Mouse (Mus musculus): ENCODE measurements around the gene Hspa1a. TPM values are rescaled to one million over a fixed set of nuclear protein-coding genes. Genes with fewer than 3 reads are reported as not detected.
A peak's percentile ranks its signal among the peaks of the same experiment; 100 is the strongest.
"Not testable (repeated sequence)": the region's sequence is repeated elsewhere in the genome, so short reads cannot be mapped to it uniquely, and the experiment has no call there.

The Hspa1a gene
- total RNA-seq, 2 experiments from 2014 or later, result 3.0 to 5.4 TPM

- DNase-seq (ENCODE audit: extremely low spot score in 1 of 2, low spot score in 2 of 2), result no peak
- intact Hi-C loops (cut with DNase I), result no loop called here
These were observed 6.3 kb upstream of the Hspa1a start for GRCm38 (mm10) chr17:34978239-34978638.

- intact Hi-C loops (cut with DNase I), result no loop called here
These were observed 5.0 kb upstream of the Hspa1a start for GRCm38 (mm10) chr17:34977000-34977399.

GRCm38 (mm10) chr17:34975581-34976492, 3.9 kb upstream of the Hspa1a start:
- intact Hi-C loops (cut with DNase I), result no loop called here
- no peak for DNase-seq (ENCODE audit: extremely low spot score in 1 of 2, low spot score in 2 of 2)

More at GRCm38 (mm10) chr17:34977000-34977399, 5.0 kb upstream of the Hspa1a start:
- DNase-seq (ENCODE audit: extremely low spot score in 1 of 2, low spot score in 2 of 2), result no peak

- intact Hi-C loops (cut with DNase I); DNase-seq (ENCODE audit: extremely low spot score in 1 of 2, low spot score in 2 of 2): not testable (repeated sequence)
These were observed 275 bp downstream of the Hspa1a start for GRCm38 (mm10) chr17:34971694-34972068.

- DNase-seq (ENCODE audit: extremely low spot score in 1 of 2, low spot score in 2 of 2); intact Hi-C loops (cut with DNase I): not testable (repeated sequence)
These were observed 1.1 kb downstream of the Hspa1a start for GRCm38 (mm10) chr17:34970850-34971249.

DNA sequence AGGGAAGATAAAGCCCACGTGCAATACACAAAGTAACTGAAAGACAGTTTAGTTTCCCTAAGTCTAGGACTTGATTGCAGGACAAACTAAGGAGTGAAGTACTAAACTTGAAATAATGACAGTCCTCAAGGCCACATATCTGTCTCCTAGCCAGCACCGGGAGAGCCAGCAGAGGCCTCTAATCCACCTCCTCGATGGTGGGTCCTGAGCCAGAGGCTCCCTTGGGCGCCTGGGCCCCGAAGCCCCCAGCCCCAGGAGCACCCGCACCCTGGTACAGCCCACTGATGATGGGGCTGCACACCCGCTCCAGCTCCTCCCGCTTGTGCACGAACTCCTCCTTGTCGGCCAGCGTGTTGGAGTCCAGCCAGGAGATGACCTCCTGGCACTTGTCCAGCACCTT, 2.1 kb downstream of the Hspa1a start, which contains the start of gene Gm20481:
Gene Gm20481, plus strand, starts transcription at position 91 of the 400 bp plus-strand sequence.
- DNase-seq (ENCODE audit: extremely low spot score in 1 of 2, low spot score in 2 of 2), result peak in 1 of 2 experiments; percentile 9
- intact Hi-C loops (cut with DNase I), result not testable (repeated sequence)

- DNase-seq (ENCODE audit: extremely low spot score in 1 of 2, low spot score in 2 of 2), result no peak
- intact Hi-C loops (cut with DNase I), result no loop called here
These were observed 6.3 kb downstream of the Hspa1a start for GRCm38 (mm10) chr17:34965627-34966026.

DNA sequence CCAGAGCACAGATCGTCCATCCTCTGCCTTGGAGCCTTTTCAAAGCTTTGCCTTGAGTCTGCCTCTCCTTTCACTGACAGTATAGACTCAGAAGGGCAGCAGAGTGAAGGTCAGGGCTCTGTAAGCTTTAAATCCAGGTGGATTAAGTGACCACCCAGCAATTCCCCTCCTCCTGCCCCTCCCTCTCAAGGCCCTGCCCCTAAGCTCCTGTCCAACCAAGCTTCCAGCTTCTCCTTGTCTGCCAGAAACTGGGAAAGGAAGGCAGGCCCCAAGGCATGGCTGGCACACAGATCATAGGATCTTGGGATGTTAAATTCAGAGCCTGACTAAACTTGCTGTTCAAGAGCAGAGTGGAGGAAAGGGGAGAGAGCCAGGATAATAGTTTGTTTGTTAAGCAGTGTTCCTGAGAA, 7.3 kb downstream of the Hspa1a start:
- intact Hi-C loops (cut with DNase I), result no loop called here
- DNase-seq (ENCODE audit: extremely low spot score in 1 of 2, low spot score in 2 of 2), result no peak

DNA sequence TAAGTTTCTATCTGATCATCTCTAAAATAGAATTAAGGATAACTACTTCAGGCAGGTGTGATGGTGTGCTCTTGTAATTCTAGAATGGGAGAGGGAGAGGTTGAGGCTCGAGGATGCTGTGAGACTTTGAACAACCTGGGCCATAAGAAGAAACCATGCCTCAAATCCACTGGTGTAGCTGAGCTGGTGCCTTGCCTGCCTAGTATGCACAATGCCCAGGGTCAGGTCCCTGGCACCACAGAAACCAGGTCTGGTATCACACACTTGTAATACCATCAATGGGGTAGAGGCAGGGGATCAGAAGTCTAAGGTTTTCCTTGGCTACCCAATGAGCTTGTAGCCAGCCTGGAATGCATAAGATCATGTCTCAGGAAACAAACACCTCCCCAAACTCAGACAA, 9.1 kb downstream of the Hspa1a start:
- intact Hi-C loops (cut with DNase I), result no loop called here
- DNase-seq (ENCODE audit: extremely low spot score in 1 of 2, low spot score in 2 of 2), result no peak

GRCm38 (mm10) chr17:34962125-34962524, 9.8 kb downstream of the Hspa1a start:
- no peak for DNase-seq (ENCODE audit: extremely low spot score in 1 of 2, low spot score in 2 of 2)
- intact Hi-C loops (cut with DNase I), result no loop called here

- intact Hi-C loops (cut with DNase I), result no loop called here
- DNase-seq (ENCODE audit: extremely low spot score in 1 of 2, low spot score in 2 of 2), result no peak
These were observed 11.1 kb downstream of the Hspa1a start for GRCm38 (mm10) chr17:34960702-34961493.

GRCm38 (mm10) chr17:34959881-34960515, 12.0 kb downstream of the Hspa1a start:
- intact Hi-C loops (cut with DNase I), result no loop called here
- DNase-seq (ENCODE audit: extremely low spot score in 1 of 2, low spot score in 2 of 2), result no peak

- intact Hi-C loops (cut with DNase I), result not testable (repeated sequence)
- DNase-seq (ENCODE audit: extremely low spot score in 1 of 2, low spot score in 2 of 2), result peak; percentile 60 to 83
These were observed 12.7 kb downstream of the Hspa1a start, which contains the start of gene Hspa1b for GRCm38 (mm10) chr17:34959130-34959778. Gene Hspa1b (minus strand): TSS chr17:34959238.

DNA sequence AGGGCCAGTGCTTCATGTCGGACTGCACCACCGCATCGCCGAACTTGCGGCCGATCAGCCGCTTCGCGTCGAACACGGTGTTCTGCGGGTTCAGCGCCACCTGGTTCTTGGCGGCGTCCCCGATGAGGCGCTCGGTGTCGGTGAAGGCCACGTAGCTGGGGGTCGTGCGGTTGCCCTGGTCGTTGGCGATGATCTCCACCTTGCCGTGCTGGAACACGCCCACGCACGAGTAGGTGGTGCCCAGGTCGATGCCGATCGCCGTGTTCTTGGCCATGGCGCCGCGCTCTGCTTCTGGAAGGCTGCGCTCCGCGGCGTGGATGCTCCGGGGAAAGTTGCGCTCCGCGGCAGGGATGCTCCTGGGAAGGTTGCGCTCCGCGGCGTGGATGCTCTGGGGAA, 13.2 kb downstream of the Hspa1a start:
- DNase-seq (ENCODE audit: extremely low spot score in 1 of 2, low spot score in 2 of 2); intact Hi-C loops (cut with DNase I): not testable (repeated sequence)

DNA sequence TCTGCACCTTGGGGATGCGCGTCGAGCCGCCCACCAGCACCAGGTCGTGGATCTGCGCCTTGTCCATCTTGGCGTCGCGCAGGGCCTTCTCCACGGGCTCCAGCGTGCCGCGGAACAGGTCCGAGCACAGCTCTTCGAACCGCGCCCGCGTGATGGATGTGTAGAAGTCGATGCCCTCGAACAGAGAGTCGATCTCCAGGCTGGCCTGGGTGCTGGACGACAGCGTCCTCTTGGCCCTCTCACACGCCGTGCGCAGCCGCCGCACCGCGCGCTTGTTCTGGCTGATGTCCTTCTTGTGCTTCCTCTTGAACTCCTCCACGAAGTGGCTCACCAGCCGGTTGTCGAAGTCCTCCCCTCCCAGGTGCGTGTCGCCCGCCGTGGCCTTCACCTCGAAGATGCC, 14.0 kb downstream of the Hspa1a start:
- DNase-seq (ENCODE audit: extremely low spot score in 1 of 2, low spot score in 2 of 2); intact Hi-C loops (cut with DNase I): not testable (repeated sequence)

DNA sequence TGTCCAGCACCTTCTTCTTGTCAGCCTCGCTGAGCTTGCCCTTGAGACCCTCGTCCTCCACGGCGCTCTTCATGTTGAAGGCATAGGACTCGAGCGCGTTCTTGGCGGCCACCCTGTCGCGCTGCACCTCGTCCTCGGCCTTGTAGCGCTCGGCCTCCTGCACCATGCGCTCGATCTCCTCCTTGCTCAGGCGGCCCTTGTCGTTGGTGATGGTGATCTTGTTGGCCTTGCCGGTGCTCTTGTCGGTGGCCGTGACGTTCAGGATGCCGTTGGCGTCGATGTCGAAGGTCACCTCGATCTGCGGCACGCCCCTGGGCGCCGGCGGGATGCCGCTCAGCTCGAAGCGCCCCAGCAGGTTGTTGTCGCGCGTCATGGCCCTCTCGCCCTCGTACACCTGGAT, 14.7 kb downstream of the Hspa1a start:
- DNase-seq (ENCODE audit: extremely low spot score in 1 of 2, low spot score in 2 of 2); intact Hi-C loops (cut with DNase I): not testable (repeated sequence)

- DNase-seq (ENCODE audit: extremely low spot score in 1 of 2, low spot score in 2 of 2), result no peak
- intact Hi-C loops (cut with DNase I), result no loop called here
These were observed 15.6 kb downstream of the Hspa1a start for GRCm38 (mm10) chr17:34956340-34956739.

- DNase-seq (ENCODE audit: extremely low spot score in 1 of 2, low spot score in 2 of 2), result no peak
- intact Hi-C loops (cut with DNase I), result no loop called here
These were observed 16.1 kb downstream of the Hspa1a start for GRCm38 (mm10) chr17:34955884-34956283.

DNA sequence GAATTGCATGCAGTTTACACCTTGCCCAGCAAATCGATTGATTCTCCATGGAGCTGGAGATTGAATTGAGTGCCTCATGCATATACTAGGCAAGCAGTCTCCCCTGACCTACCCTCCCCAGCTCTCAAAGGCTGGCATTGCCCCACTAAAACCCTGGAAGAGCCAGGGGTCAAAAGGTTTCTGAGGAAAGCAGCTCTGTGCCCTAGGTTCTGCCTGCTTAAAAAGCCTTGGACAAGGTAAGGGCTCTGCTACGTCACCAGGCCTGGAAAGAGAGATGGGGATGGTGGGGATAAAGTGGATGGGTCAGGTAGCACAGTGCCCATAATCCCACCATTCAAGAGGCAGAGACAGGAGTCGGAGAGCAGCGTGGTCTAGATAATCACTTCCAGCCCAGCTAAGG, 17.1 kb downstream of the Hspa1a start:
- intact Hi-C loops (cut with DNase I), result no loop called here
- DNase-seq (ENCODE audit: extremely low spot score in 1 of 2, low spot score in 2 of 2), result no peak
